Mouse (Mus musculus) CH12.LX (cell line): ENCODE measurements around the gene Nod1.

ENCODE experiments used
- ETS1 ChIP-seq: conservative IDR thresholded peaks from 2 replicates; pipeline ENCODE4 v1.6.1; 2012; ENCODE audit warnings: low read depth, mild to moderate bottlenecking, inconsistent platforms, low read length, improper control_type of control experiment, moderate library complexity
- JUN ChIP-seq: IDR thresholded peaks from 2 replicates; pipeline ENCODE4 v1.6.1; 2011; ENCODE audit warnings: low read depth, mild to moderate bottlenecking, low read length, improper control_type of control experiment, moderate library complexity; ENCODE audit not compliant: insufficient read depth
- JUND ChIP-seq: conservative IDR thresholded peaks from 2 replicates; pipeline ENCODE4 v1.6.1; 2011; ENCODE audit warnings: low read depth, low read length, improper control_type of control experiment
- MAFK ChIP-seq: IDR thresholded peaks from 2 replicates; pipeline ENCODE4 v1.6.1; 2011; ENCODE audit warnings: low read length, improper control_type of control experiment; ENCODE audit not compliant: insufficient replicate concordance
- POLR2A ChIP-seq: IDR thresholded peaks from 2 replicates; pipeline ENCODE4 v1.6.1; 2011; ENCODE audit warnings: low read depth, mild to moderate bottlenecking, improper control_type of control experiment, low read length
- TCF12 ChIP-seq: IDR thresholded peaks from 2 replicates; pipeline ENCODE4 v1.6.1; 2014; ENCODE audit warnings: low read depth, mild to moderate bottlenecking, inconsistent platforms, low read length, improper control_type of control experiment

- TF ChIP-seq MAFK (no peak), ETS1 (no peak), JUND (no peak), JUN (no peak), POLR2A (no peak), TCF12 (no peak)
These were observed 38.1 kb upstream of the Nod1 start for GRCm38 (mm10) chr6:55010330-55011091.
